Mouse (Mus musculus) E14TG2a.4 (cell line): ENCODE measurements around the gene Olfr1360.
"Not testable (repeated sequence)": the region's sequence is repeated elsewhere in the genome, so short reads cannot be mapped to it uniquely, and the experiment has no call there.

ENCODE experiments used
- CTCF ChIP-seq: conservative IDR thresholded peaks from 2 replicates; pipeline ENCODE4 v1.5.1; 2014; ENCODE audit warnings: low read length
- POU5F1 ChIP-seq: IDR thresholded peaks from 2 replicates; pipeline ENCODE4 v1.6.1; 2014; ENCODE audit warnings: low read length, borderline replicate concordance

- not testable (repeated sequence) for TF ChIP-seq CTCF, POU5F1
Measured at GRCm38 (mm10) chr13:21715864-21716539, 38.8 kb upstream of the Olfr1360 start, which contains the start of the genes Hist1h2bl and Hist1h2ai.
